Mouse (Mus musculus): ENCODE measurements at regions not wholly inside any gene's neighbourhood (a gene's known extent, or its start where the extent isn't known, plus 50 kb on each side); places are given as distances from the start of the nearest gene placed in this dataset.

DNA sequence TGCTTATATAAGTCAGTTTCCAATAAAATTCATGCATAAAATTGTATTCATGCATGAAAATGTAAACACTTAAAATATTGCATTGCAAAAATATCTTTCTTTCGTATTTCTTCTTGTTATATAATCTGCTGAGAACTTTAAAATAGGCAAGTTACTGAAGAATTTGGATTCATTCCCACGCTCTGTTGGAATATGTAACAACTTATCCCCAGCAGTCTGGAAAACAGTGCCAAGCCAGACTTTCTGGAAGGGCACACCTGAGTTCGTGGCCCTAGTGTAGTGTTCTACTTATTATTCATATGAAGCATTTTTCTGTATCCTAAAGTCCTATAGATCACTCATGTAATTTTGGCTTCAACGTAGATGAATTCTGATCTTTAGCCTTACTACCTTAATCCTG is 1025.6 kb downstream of the Tlr4 start:
- Histone ChIP-seq H3K36me3 (ENCODE audit: control insufficient read depth, insufficient read depth, low read length) (no peaks in the 10 kb centered on the region), H3K4me3 (ENCODE audit: low read length) (no peak overlapping the region), H3K27me3 (replicated peaks; ENCODE audit: control insufficient read depth, insufficient read depth, low read length) (no peaks in the 10 kb centered on the region), H3K9ac (ENCODE audit: low read depth, low read length) (no peak overlapping the region), H3K4me1 (ENCODE audit: control insufficient read depth, insufficient read depth, low read depth, low read length) (no peaks in the 10 kb centered on the region), H3K9me3 (ENCODE audit: control insufficient read depth, low read length) (no peaks in the 10 kb centered on the region), H3K4me2 (ENCODE audit: low read length) (no peak overlapping the region), H3K27ac (ENCODE audit: low read depth, low read length) (no peak overlapping the region)
- no peak for ATAC-seq
- 78% methylated on average over 4 of the region's 4 CpGs for WGBS

DNA sequence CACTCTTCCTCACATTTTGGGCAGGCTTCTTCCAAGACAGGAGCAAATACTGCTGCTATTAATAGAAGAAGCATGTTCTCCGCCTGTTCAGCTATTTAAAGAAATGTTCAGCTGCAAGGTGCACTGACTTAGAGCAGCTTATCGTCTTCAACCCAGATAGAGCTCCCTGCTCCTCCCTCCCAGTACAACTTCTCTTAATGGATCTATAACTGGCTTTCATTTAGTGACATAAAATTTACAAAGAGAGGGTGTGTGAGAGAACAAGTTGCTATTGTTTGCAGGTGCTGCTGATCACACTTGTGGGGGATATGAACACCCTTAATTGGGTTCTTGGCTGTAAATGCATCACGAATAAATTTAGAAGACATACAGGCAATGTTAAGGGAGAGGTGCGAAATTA is 1006.0 kb downstream of the Tlr4 start:
- 77% methylated on average over 4 of the region's 4 CpGs for whole genome bisulfite sequencing
- H3K27me3 ChIP-seq (replicated peaks; ENCODE audit: control insufficient read depth, insufficient read depth, low read length), result no peaks in the 10 kb centered on the region
- H3K27ac ChIP-seq (ENCODE audit: low read depth, low read length), result no peak overlapping the region
- no peak for ATAC-seq
- H3K9ac ChIP-seq (ENCODE audit: low read depth, low read length), result no peak overlapping the region
- H3K9me3 ChIP-seq (ENCODE audit: control insufficient read depth, low read length), result no peaks in the 10 kb centered on the region
- no peaks in the 10 kb centered on the region for H3K4me1 ChIP-seq (ENCODE audit: control insufficient read depth, insufficient read depth, low read depth, low read length)
- no peak overlapping the region for H3K4me2 ChIP-seq (ENCODE audit: low read length)
- H3K4me3 ChIP-seq (ENCODE audit: low read length), result no peak overlapping the region
- H3K36me3 ChIP-seq (ENCODE audit: control insufficient read depth, insufficient read depth, low read length), result no peaks in the 10 kb centered on the region

DNA sequence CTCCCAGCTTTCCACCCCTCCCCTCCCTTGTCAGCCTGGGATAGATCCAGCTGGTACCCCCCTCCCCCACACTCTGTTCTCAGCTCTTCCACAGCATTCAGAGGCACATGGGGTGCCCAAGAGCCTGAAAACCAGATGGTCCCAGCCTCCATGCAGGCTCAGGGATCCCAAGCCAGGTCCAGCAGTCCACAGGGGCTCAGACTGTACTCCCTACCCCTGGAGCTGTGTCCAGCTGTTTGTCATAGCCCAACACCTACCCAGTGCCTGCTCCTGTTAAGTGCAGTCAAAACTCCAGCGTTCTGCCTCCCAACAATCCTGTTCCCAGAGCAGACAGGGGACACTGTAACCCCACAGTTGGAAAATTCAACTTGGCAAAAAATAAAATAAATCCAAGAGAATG is 998.1 kb downstream of the Tlr4 start:
- 40% methylated on average over 1 of the region's 1 CpGs for WGBS

DNA sequence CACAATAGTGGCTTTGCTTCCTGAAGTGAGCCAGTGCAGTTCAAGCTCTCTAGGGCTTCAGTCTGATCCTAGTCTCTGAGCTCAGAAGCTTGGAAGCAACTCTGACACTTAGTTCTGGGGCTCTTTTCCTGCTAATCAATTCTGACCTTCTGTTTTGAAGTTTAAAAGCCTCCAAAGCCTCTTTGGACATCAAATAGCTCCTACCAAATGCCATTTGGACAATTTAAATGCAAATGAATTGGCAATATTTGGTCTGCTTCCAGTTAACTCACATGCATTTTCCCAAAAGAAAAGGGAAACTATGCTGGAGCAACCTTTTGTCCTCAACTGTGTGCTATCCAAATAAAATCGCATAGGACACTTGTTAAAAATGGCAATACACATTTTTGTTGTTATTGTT is 968.7 kb downstream of the Tlr4 start:
- Histone ChIP-seq H3K27ac (ENCODE audit: low read depth, low read length) (no peak overlapping the region), H3K4me2 (ENCODE audit: low read length) (no peak overlapping the region), H3K36me3 (ENCODE audit: control insufficient read depth, insufficient read depth, low read length) (no peaks in the 10 kb centered on the region), H3K4me1 (ENCODE audit: control insufficient read depth, insufficient read depth, low read depth, low read length) (no peaks in the 10 kb centered on the region), H3K27me3 (replicated peaks; ENCODE audit: control insufficient read depth, insufficient read depth, low read length) (no peaks in the 10 kb centered on the region), H3K9me3 (ENCODE audit: control insufficient read depth, low read length) (no peaks in the 10 kb centered on the region), H3K9ac (ENCODE audit: low read depth, low read length) (no peak overlapping the region), H3K4me3 (ENCODE audit: low read length) (no peak overlapping the region)
- no peak for ATAC-seq
- WGBS, result 27% methylated on average over 1 of the region's 1 CpGs

More for the DNA sequence above, 998.1 kb downstream of the Tlr4 start:
- no peak overlapping the region for H3K27ac ChIP-seq (ENCODE audit: low read depth, low read length)
- H3K4me1 ChIP-seq (ENCODE audit: control insufficient read depth, insufficient read depth, low read depth, low read length), result no peaks in the 10 kb centered on the region
- H3K36me3 ChIP-seq (ENCODE audit: control insufficient read depth, insufficient read depth, low read length), result no peaks in the 10 kb centered on the region
- ATAC-seq, result no peak
- H3K4me2 ChIP-seq (ENCODE audit: low read length), result no peak overlapping the region
- no peaks in the 10 kb centered on the region for H3K27me3 ChIP-seq (replicated peaks; ENCODE audit: control insufficient read depth, insufficient read depth, low read length)
- no peak overlapping the region for H3K9ac ChIP-seq (ENCODE audit: low read depth, low read length)
- H3K9me3 ChIP-seq (ENCODE audit: control insufficient read depth, low read length), result no peaks in the 10 kb centered on the region
- H3K4me3 ChIP-seq (ENCODE audit: low read length), result no peak overlapping the region

Measured in hindbrain, embryonic 16.5 days (tissue).